Mouse (Mus musculus) thymus, adult 2 months (tissue): ENCODE data around the gene Ddhd1.

Experiments
- CTCF ChIP-seq: fragments of 200-500 bp; IDR thresholded peaks from 2 replicates; pipeline ENCODE4 v1.5.1; 2012; ENCODE audit warnings: mild to moderate bottlenecking, control low read depth, low read length, moderate library complexity, borderline replicate concordance; ENCODE audit not compliant: control insufficient read depth, poor library complexity, insufficient read depth; ENCODE audit errors: extremely low read depth
- POLR2A ChIP-seq: fragments of 200-500 bp; IDR thresholded peaks from 2 replicates; pipeline ENCODE4 v1.6.1; 2012; ENCODE audit warnings: mild to moderate bottlenecking, low read length, control low read depth, moderate library complexity; ENCODE audit not compliant: control insufficient read depth, poor library complexity, insufficient read depth; ENCODE audit errors: extremely low read depth

- no peak for TF ChIP-seq CTCF
- TF ChIP-seq POLR2A: no peak
Observed at GRCm38 (mm10) chr14:45600587-45600986, 57.4 kb downstream of the Ddhd1 start.
